Mouse (Mus musculus): ENCODE measurements around the gene Dpy19l2.

DNA sequence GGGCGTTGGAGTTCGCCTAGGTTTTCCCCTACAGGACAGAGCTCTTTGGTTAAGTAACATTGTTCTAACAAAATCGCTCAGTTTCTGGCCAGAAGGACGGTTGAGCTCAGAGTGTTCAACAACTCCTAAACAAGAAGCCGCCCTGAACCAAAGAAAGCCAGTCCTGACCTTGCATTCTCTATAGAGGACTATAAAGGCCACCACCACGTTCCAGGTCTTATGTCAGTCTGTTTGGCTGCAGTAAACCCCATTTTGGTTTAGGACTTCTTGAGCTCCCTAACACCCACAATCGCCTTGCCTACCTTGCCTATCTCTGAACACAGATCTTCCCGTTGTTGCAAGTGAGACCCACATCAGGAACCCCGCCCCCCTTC is 299 bp upstream of the Dpy19l2 start:
- TF ChIP-seq POLR2A (IDR thresholded peaks at IDR 0.05; ENCODE audit: low read depth, low read length) (no peak), CTCF (conservative IDR thresholded peaks at IDR 0.05; ENCODE audit: insufficient read depth, insufficient read length, low read depth, low read length) (no peak)

All from kidney, adult 2 months (tissue).